ENCODE assay signal across 27 mouse cellular contexts in genomic region chr12:118043130-118043647, GRCm38 (mm10).
DNase-seq lines count a peak whose midpoint lies in the region; ATAC-seq and TF ChIP-seq lines count a peak whose summit lies in the region.
"Had no signal": no experiment of that assay in that cellular context is flagged by ENCODE, and none has a peak within 500 bp of the region (broad histone marks: within the 10 kb centered on the region; RNA-seq: fewer than 3 reads in every experiment).

No protein-coding gene starts in this region.

- WGBS in kidney, embryonic 16.5 days: 100% methylated on average over 1 of the region's 1 CpGs
- 100% methylated on average over 1 of the region's 1 CpGs for WGBS in kidney, adult 2 months
- 76% methylated on average over 1 of the region's 1 CpGs for WGBS in liver, embryonic 16.5 days (ENCODE audit: insufficient replicate concordance)
- WGBS in liver, embryonic 12.5 days (ENCODE audit: insufficient replicate concordance): 79% methylated on average over 1 of the region's 1 CpGs
- 88% methylated on average over 1 of the region's 1 CpGs for WGBS in limb, embryonic 12.5 days

- no peak for DNase-seq in kidney, adult 2 months
- DNase-seq in lung, adult 18-20 months: no peak
- DNase-seq: adrenal gland, adult 8-10 months; B cell, adult 2 months; cerebellum, adult 2 months; cerebellum, postnatal 14 days; gastrocnemius, adult 2 months; gastrocnemius, postnatal 36 days; heart, postnatal 10 days; kidney, postnatal 4 days; layer of hippocampus, postnatal 36 days; left cerebral cortex, postnatal 4 days; liver, postnatal 0 days; right cerebral cortex, postnatal 25 days had no signal

- H3K4me1 ChIP-seq in kidney, embryonic 16.5 days (ENCODE audit: insufficient read depth, low read length): no peaks in the 10 kb centered on the region
- H3K4me1 ChIP-seq in kidney, adult 2 months (ENCODE audit: control insufficient read depth, insufficient read depth, low read length): no peaks in the 10 kb centered on the region
- H3K4me1 ChIP-seq in liver, embryonic 16.5 days (ENCODE audit: control insufficient read depth, low read depth, low read length): no peaks in the 10 kb centered on the region
- H3K4me1 ChIP-seq in liver, embryonic 12.5 days: no peaks in the 10 kb centered on the region
- no peaks in the 10 kb centered on the region for H3K4me1 ChIP-seq in limb, embryonic 12.5 days (replicated peaks)
- H3K4me1 ChIP-seq: forebrain, embryonic 15.5 days; stomach, embryonic 15.5 days had no signal

- H3K4me3 ChIP-seq in kidney, embryonic 16.5 days (ENCODE audit: low read length): no peak overlapping the region
- H3K4me3 ChIP-seq in kidney, adult 2 months (ENCODE audit: insufficient read depth, low read depth, low read length): no peak overlapping the region
- no peak overlapping the region for H3K4me3 ChIP-seq in liver, embryonic 16.5 days (ENCODE audit: low read depth, low read length)
- no peak overlapping the region for H3K4me3 ChIP-seq in liver, embryonic 12.5 days
- H3K4me3 ChIP-seq in limb, embryonic 12.5 days (replicated peaks): no peak overlapping the region
- H3K4me3 ChIP-seq: forebrain, embryonic 15.5 days; gastrocnemius, adult 2 months; heart, embryonic 13.5 days; stomach, embryonic 15.5 days had no signal

- no peak overlapping the region for H3K4me2 ChIP-seq in kidney, embryonic 16.5 days (replicated peaks; ENCODE audit: low read depth, low read length)
- no peak overlapping the region for H3K4me2 ChIP-seq in liver, embryonic 16.5 days (ENCODE audit: low read depth, low read length)
- no peak overlapping the region for H3K4me2 ChIP-seq in liver, embryonic 12.5 days
- H3K4me2 ChIP-seq in limb, embryonic 12.5 days: no peak overlapping the region
- H3K4me2 ChIP-seq: forebrain, embryonic 15.5 days; heart, embryonic 13.5 days; hindbrain, embryonic 14.5 days; midbrain, embryonic 11.5 days; stomach, embryonic 15.5 days had no signal

- no peak overlapping the region for H3K9ac ChIP-seq in kidney, embryonic 16.5 days (replicated peaks; ENCODE audit: low read length)
- H3K9ac ChIP-seq in liver, embryonic 16.5 days (ENCODE audit: low read depth, low read length): no peak overlapping the region
- H3K9ac ChIP-seq in liver, embryonic 12.5 days: no peak overlapping the region
- H3K9ac ChIP-seq in limb, embryonic 12.5 days (replicated peaks): no peak overlapping the region
- H3K9ac ChIP-seq: forebrain, embryonic 15.5 days; heart, embryonic 13.5 days; hindbrain, embryonic 14.5 days; liver, postnatal 0 days; stomach, embryonic 15.5 days had no signal

- H3K27me3 ChIP-seq in kidney, embryonic 16.5 days (ENCODE audit: insufficient read depth, low read length): no peaks in the 10 kb centered on the region
- no peaks in the 10 kb centered on the region for H3K27me3 ChIP-seq in kidney, adult 2 months (replicated peaks; ENCODE audit: control insufficient read depth, insufficient read depth, low read length)
- no peaks in the 10 kb centered on the region for H3K27me3 ChIP-seq in liver, embryonic 16.5 days (ENCODE audit: control insufficient read depth, insufficient read depth, low read depth, low read length)
- no peaks in the 10 kb centered on the region for H3K27me3 ChIP-seq in liver, embryonic 12.5 days (replicated peaks)
- H3K27me3 ChIP-seq in limb, embryonic 12.5 days: no peaks in the 10 kb centered on the region
- H3K27me3 ChIP-seq: forebrain, embryonic 15.5 days; heart, embryonic 13.5 days; stomach, embryonic 15.5 days had no signal

- no peaks in the 10 kb centered on the region for H3K36me3 ChIP-seq in kidney, embryonic 16.5 days (ENCODE audit: insufficient read depth, low read length)
- no peaks in the 10 kb centered on the region for H3K36me3 ChIP-seq in kidney, adult 2 months (ENCODE audit: control insufficient read depth, insufficient read depth, low read length)
- H3K36me3 ChIP-seq in liver, embryonic 16.5 days (ENCODE audit: control insufficient read depth, insufficient read depth): no peaks in the 10 kb centered on the region
- no peaks in the 10 kb centered on the region for H3K36me3 ChIP-seq in liver, embryonic 12.5 days
- H3K36me3 ChIP-seq in limb, embryonic 12.5 days: no peaks in the 10 kb centered on the region
- H3K36me3 ChIP-seq: forebrain, embryonic 15.5 days; heart, embryonic 13.5 days; stomach, embryonic 15.5 days had no signal

- no peaks in the 10 kb centered on the region for H3K9me3 ChIP-seq in kidney, embryonic 16.5 days (ENCODE audit: low read length)
- H3K9me3 ChIP-seq in liver, embryonic 16.5 days (replicated peaks; ENCODE audit: control insufficient read depth, low read length): no peaks in the 10 kb centered on the region
- no peaks in the 10 kb centered on the region for H3K9me3 ChIP-seq in liver, embryonic 12.5 days (replicated peaks)
- no peaks in the 10 kb centered on the region for H3K9me3 ChIP-seq in limb, embryonic 12.5 days
- H3K9me3 ChIP-seq: forebrain, embryonic 15.5 days; heart, embryonic 13.5 days; stomach, embryonic 15.5 days had no signal

- no peak for TF ChIP-seq CTCF in kidney, adult 2 months (conservative IDR thresholded peaks at IDR 0.05; ENCODE audit: insufficient read depth, insufficient read length, low read depth, low read length)

- TF ChIP-seq POLR2A in kidney, adult 2 months (IDR thresholded peaks at IDR 0.05; ENCODE audit: low read depth, low read length): no peak

- ATAC-seq in kidney, embryonic 16.5 days (ENCODE audit: low FRiP score, low TSS enrichment): peak; percentile 57; the same call in 1 of the 2 replicates
- 0 out of 2 replicates have a peak, but pooled peaks have one; percentile 21 for ATAC-seq in liver, embryonic 16.5 days (ENCODE audit: low read depth)
- no peak for ATAC-seq in liver, embryonic 12.5 days
- ATAC-seq in limb, embryonic 12.5 days (ENCODE audit: insufficient number of reproducible peaks, insufficient read depth, low FRiP score, low TSS enrichment, low read depth): peak; percentile 56; the same call in 1 of the 2 replicates
- ATAC-seq: forebrain, embryonic 15.5 days; intestine, postnatal 0 days; liver, postnatal 0 days; lung, postnatal 0 days; midbrain, embryonic 16.5 days had no signal

- H3K27ac ChIP-seq in kidney, embryonic 16.5 days (ENCODE audit: low read length): no peak overlapping the region
- no peak overlapping the region for H3K27ac ChIP-seq in kidney, adult 2 months (ENCODE audit: insufficient read depth, low read depth, low read length)
- H3K27ac ChIP-seq in liver, embryonic 16.5 days (ENCODE audit: low read length): no peak overlapping the region
- H3K27ac ChIP-seq in liver, embryonic 12.5 days: no peak overlapping the region
- no peak overlapping the region for H3K27ac ChIP-seq in limb, embryonic 12.5 days
- H3K27ac ChIP-seq: forebrain, embryonic 15.5 days; gastrocnemius, adult 2 months; heart, embryonic 13.5 days; hindbrain, embryonic 14.5 days; macrophage; stomach, embryonic 15.5 days had no signal
